Mouse (Mus musculus) testis, adult 2 months (tissue): ENCODE measurements around the gene Arf5.

ENCODE experiments used
- CTCF ChIP-seq: fragments of 200-500 bp; IDR thresholded peaks from 2 replicates; pipeline ENCODE4 v1.5.1; 2012; ENCODE audit warnings: low read depth, mild to moderate bottlenecking, inconsistent platforms, low read length, moderate library complexity; ENCODE audit not compliant: control insufficient read depth, insufficient read depth, insufficient replicate concordance
- POLR2A ChIP-seq: fragments of 200-500 bp; IDR thresholded peaks from 2 replicates; pipeline ENCODE4 v1.6.1; 2012; ENCODE audit warnings: low read depth, mild to moderate bottlenecking, inconsistent platforms, low read length, moderate library complexity; ENCODE audit not compliant: control insufficient read depth

DNA sequence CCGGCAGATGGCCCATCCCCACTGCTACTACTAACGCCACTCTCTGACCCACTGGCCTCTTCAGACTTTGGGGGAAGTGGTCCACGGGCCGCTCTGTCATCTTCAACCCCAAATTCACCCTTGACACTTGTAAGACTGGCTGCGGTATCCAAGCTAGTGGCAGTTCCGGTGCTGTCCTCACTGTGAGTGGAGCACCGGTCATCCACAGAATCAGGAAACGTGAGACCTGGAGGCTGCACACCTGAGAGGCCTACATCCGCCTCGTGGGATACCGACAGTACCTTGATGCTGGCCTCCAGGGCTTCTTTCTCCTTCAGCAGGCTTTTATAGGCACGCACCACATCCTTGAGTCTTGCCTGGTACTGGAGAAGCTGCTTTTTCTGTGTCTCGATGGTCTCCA, 2.5 kb upstream of the Arf5 start:
- no peak for TF ChIP-seq CTCF
- TF ChIP-seq POLR2A, result no peak
